Mouse (Mus musculus): ENCODE data around the gene Zcchc4. TPM values are rescaled to one million over a fixed set of nuclear protein-coding genes. Genes with fewer than 3 reads are reported as not detected.

The Zcchc4 gene
- total RNA-seq (2012; rRNA removed): 0.65 and 1.0 TPM in 2 replicates
- polyA plus RNA-seq (2012; ENCODE audit: insufficient read depth in 1 of 2, insufficient read length in 2 of 2, low read depth in 1 of 2, low replicate concordance in 2 of 2, missing spikeins in 1 of 2): under 1 TPM in 1 of 2 experiments, not detected in 1; 0.67 TPM

DNA sequence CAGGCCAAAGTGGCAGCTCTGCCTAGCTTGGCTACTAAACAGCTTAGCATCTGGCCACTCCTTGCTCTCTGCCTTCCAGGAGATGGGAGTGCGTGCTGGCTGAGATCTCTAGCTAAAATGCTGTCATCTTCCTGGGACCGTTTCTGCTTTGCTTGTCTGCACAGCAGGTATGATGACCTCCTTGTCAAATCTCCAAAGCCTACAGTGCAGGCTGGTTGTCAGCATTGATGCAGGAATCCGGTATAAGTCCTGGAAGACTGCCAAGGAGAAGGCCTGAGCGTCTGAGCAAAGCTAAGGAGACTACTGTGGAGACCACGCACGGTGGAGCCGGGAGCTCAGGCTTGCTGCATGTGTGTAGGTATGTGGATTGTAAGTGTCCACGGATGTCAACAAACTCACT is at the start of gene Zcchc4:
Zcchc4 (plus strand) TSS at position 173 of the 400 bp plus-strand sequence.
- Histone ChIP-seq H3K27ac (ENCODE audit: control insufficient read depth, low read depth, low read length) (peak within 1 kb of the TSS; percentile 82), H3K79me2 (ENCODE audit: control insufficient read depth, insufficient read depth, low read length, poor library complexity) (no peaks in the 10 kb centered on the region), H3K36me3 (ENCODE audit: control insufficient read depth in 1 of 2, insufficient read depth in 2 of 2, low read length in 2 of 2) (peaks cover 0 to 31% of the 10 kb centered on the region in 2 experiments; a peak in 2 of 4 replicates), H3K4me3 (ENCODE audit: control insufficient read depth in 1 of 2, insufficient read depth in 1 of 2, low read depth in 2 of 2, low read length in 2 of 2) (no peak within 1 kb of the TSS), H3K4me1 (ENCODE audit: control insufficient read depth in 1 of 2, insufficient read depth in 2 of 2, low read length in 2 of 2) (peaks cover 20 to 28% of the 10 kb centered on the region in 2 experiments), H3K9me3 (replicated peaks; ENCODE audit: insufficient read depth, low read length) (no peaks in the 10 kb centered on the region), H3K9ac (ENCODE audit: control insufficient read depth, low read depth, low read length, poor library complexity, severe bottlenecking) (0 out of 2 replicates have a peak within 1 kb of the TSS, but pooled peaks have one; percentile 7), H3K27me3 (ENCODE audit: control insufficient read depth in 1 of 2, insufficient read depth in 2 of 2, low read length in 2 of 2) (no peaks in the 10 kb centered on the region)
- no peak for TF ChIP-seq RAD21 (IDR thresholded peaks at IDR 0.05; ENCODE audit: low read depth, low read length)
- TF ChIP-seq ZMIZ1 (IDR thresholded peaks at IDR 0.05; ENCODE audit: low read depth, low read length): no peak
- TF ChIP-seq POLR2AphosphoS5 (IDR thresholded peaks at IDR 0.05; ENCODE audit: borderline replicate concordance, low read depth, low read length): no peak
- TF ChIP-seq SIN3A (IDR thresholded peaks at IDR 0.05; ENCODE audit: low read length): 0 out of 2 replicates have a peak, but pooled peaks have one; percentile 2
- peak in 1 of 2 experiments; percentile 35; a peak in 1 of 4 replicates for TF ChIP-seq EP300 (IDR thresholded peaks at IDR 0.05; ENCODE audit: low read depth in 1 of 2, low read length in 2 of 2)
- peak; percentile 74 for DNase-seq (ENCODE audit: low read depth, low spot score)

DNA sequence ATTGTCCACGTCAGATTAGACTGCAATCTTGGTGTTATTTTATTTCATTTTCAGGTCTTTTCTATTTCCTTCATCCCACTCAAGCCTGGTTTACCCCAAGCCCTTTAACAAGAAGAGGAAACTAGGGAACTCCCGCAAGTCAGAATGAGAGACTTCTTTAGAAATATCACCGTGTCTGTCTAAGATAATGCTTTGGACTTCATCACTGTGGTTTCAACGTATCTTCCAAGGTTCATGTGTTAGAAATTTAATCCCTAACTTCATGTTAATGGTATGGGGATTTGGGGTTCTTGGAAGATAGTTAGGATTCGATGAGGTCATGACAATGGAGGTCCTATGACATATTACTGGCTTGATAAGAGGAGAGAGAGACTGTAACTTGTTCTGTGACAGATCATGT is 47.5 kb upstream of the Zcchc4 start:
- Histone ChIP-seq H3K79me2 (ENCODE audit: control insufficient read depth, insufficient read depth, low read length, poor library complexity) (no peaks in the 10 kb centered on the region), H3K27me3 (ENCODE audit: control insufficient read depth in 1 of 2, insufficient read depth in 2 of 2, low read length in 2 of 2) (no peaks in the 10 kb centered on the region), H3K27ac (ENCODE audit: control insufficient read depth, low read depth, low read length) (no peak overlapping the region; the same call in 1 of the 2 replicates), H3K9me3 (replicated peaks; ENCODE audit: insufficient read depth, low read length) (no peaks in the 10 kb centered on the region), H3K4me1 (ENCODE audit: control insufficient read depth in 1 of 2, insufficient read depth in 2 of 2, low read length in 2 of 2) (peaks cover 2 to 3% of the 10 kb centered on the region in 2 experiments; a peak in 2 of 4 replicates), H3K4me3 (ENCODE audit: control insufficient read depth in 1 of 2, insufficient read depth in 1 of 2, low read depth in 2 of 2, low read length in 2 of 2) (peak overlapping the region in 1 of 2 experiments; percentile 35; a peak in 1 of 4 replicates), H3K9ac (ENCODE audit: control insufficient read depth, low read depth, low read length, poor library complexity, severe bottlenecking) (no peak overlapping the region), H3K36me3 (ENCODE audit: control insufficient read depth in 1 of 2, insufficient read depth in 2 of 2, low read length in 2 of 2) (peaks cover 0 to 10% of the 10 kb centered on the region in 2 experiments; a peak in 2 of 4 replicates)
- peak; percentile 41 for DNase-seq (ENCODE audit: low read depth, low spot score)
- TF ChIP-seq GATA1 (IDR thresholded peaks at IDR 0.05; ENCODE audit: low read depth, low read length) (0 out of 2 replicates have a peak, but pooled peaks have one; percentile 25), MEF2A (IDR thresholded peaks at IDR 0.05; ENCODE audit: extremely low read depth, insufficient replicate concordance, low read depth, low read length, poor library complexity, severe bottlenecking) (no peak), POLR2AphosphoS5 (IDR thresholded peaks at IDR 0.05; ENCODE audit: borderline replicate concordance, low read depth, low read length) (no peak), USF2 (IDR thresholded peaks at IDR 0.05; ENCODE audit: borderline replicate concordance in 1 of 2, insufficient read depth in 1 of 2, low read depth in 1 of 2, low read length in 2 of 2) (no peak), MAZ (IDR thresholded peaks at IDR 0.05; ENCODE audit: low read depth, low read length) (no peak), MXI1 (IDR thresholded peaks at IDR 0.05; ENCODE audit: low read depth, low read length) (no peak), TAL1 (IDR thresholded peaks at IDR 0.05; ENCODE audit: low read length) (no peak), JUND (IDR thresholded peaks at IDR 0.05; ENCODE audit: low read depth, low read length) (no peak), MAFK (IDR thresholded peaks at IDR 0.05; ENCODE audit: borderline replicate concordance, low read depth, low read length) (no peak), RCOR1 (IDR thresholded peaks at IDR 0.05; ENCODE audit: low read depth, low read length) (no peak), MYB (IDR thresholded peaks at IDR 0.05; ENCODE audit: low read depth, low read length) (no peak), POLR2A (IDR thresholded peaks at IDR 0.05; ENCODE audit: control insufficient read depth in 1 of 2, insufficient read depth in 1 of 2, low read depth in 1 of 2, low read length in 2 of 2, poor library complexity in 1 of 2) (no peak), RAD21 (IDR thresholded peaks at IDR 0.05; ENCODE audit: low read depth, low read length) (no peak), HCFC1 (IDR thresholded peaks at IDR 0.05; ENCODE audit: low read depth, low read length) (no peak), EP300 (IDR thresholded peaks at IDR 0.05; ENCODE audit: low read depth in 1 of 2, low read length in 2 of 2) (peak; percentile 4 to 50; a peak in 2 of 4 replicates), NELFE (IDR thresholded peaks at IDR 0.05; ENCODE audit: low read depth, low read length) (no peak), TBP (IDR thresholded peaks at IDR 0.05; ENCODE audit: low read depth, low read length) (no peak), SIN3A (IDR thresholded peaks at IDR 0.05; ENCODE audit: low read length) (peak; percentile 16; the same call in 1 of the 2 replicates), ZKSCAN1 (IDR thresholded peaks at IDR 0.05; ENCODE audit: low read depth, low read length) (no peak), MAX (IDR thresholded peaks at IDR 0.05; ENCODE audit: low read length) (peak; percentile 29), UBTF (IDR thresholded peaks at IDR 0.05; ENCODE audit: borderline replicate concordance, insufficient read depth, low read depth, low read length) (no peak), TCF12 (IDR thresholded peaks at IDR 0.05; ENCODE audit: low read depth, low read length) (no peak), BHLHE40 (IDR thresholded peaks at IDR 0.05; ENCODE audit: borderline replicate concordance, low read depth, low read length) (peak; percentile 63), SMC3 (IDR thresholded peaks at IDR 0.05; ENCODE audit: low read depth, low read length) (no peak), GABPA (IDR thresholded peaks at IDR 0.05; ENCODE audit: low read depth, low read length) (no peak), CHD1 (IDR thresholded peaks at IDR 0.05; ENCODE audit: low read depth, low read length) (no peak), ETS1 (IDR thresholded peaks at IDR 0.05; ENCODE audit: low read depth, low read length) (peak; percentile 11; the same call in 1 of the 2 replicates), NRF1 (IDR thresholded peaks at IDR 0.05; ENCODE audit: insufficient read depth, low read depth, low read length, poor library complexity, severe bottlenecking) (no peak)

Data from MEL (cell line).